Mouse (Mus musculus) midbrain, embryonic 12.5 days (tissue): Measurements from ENCODE around the gene Guk1. TPM values are rescaled to one million over a fixed set of nuclear protein-coding genes. Genes with fewer than 3 reads are reported as not detected.
A peak's percentile ranks its signal among the peaks of the same experiment; 100 is the strongest.

ENCODE experiments used
- ATAC-seq: fragments of 200-750 bp; cut with Nextera tagmentation; 2 replicates; pipeline ENCODE4 v1.8.0; 2017; ENCODE audit warnings: low read depth, moderate TSS enrichment, moderate library complexity; ENCODE audit not compliant: low FRiP score
- H3K27ac ChIP-seq: fragments of 300-500 bp; sonication (generic); replicated peaks from 2 replicates; pipeline ENCODE4 v1.5.1; 2016; ENCODE audit warnings: mild to moderate bottlenecking
- H3K27me3 ChIP-seq: fragments of 300-500 bp; sonication (generic); 2 replicates; pipeline ENCODE4 v1.6.1; 2016; ENCODE audit warnings: mild to moderate bottlenecking
- H3K36me3 ChIP-seq: fragments of 300-500 bp; sonication (generic); 2 replicates; pipeline ENCODE4 v1.6.1; 2016
- H3K4me1 ChIP-seq: fragments of 300-500 bp; sonication (generic); 2 replicates; pipeline ENCODE4 v1.6.1; 2016
- H3K4me2 ChIP-seq: fragments of 300-500 bp; sonication (generic); replicated peaks from 2 replicates; pipeline ENCODE4 v1.6.1; 2016; ENCODE audit warnings: mild to moderate bottlenecking, moderate library complexity
- H3K4me3 ChIP-seq: fragments of 300-500 bp; sonication (generic); 2 replicates; pipeline ENCODE4 v1.5.1; 2016; ENCODE audit warnings: mild to moderate bottlenecking
- H3K9ac ChIP-seq: fragments of 300-500 bp; sonication (generic); replicated peaks from 2 replicates; pipeline ENCODE4 v1.6.1; 2016; ENCODE audit warnings: mild to moderate bottlenecking, moderate library complexity
- H3K9me3 ChIP-seq: fragments of 300-500 bp; sonication (generic); 2 replicates; pipeline ENCODE4 v1.6.1; 2016; ENCODE audit warnings: mild to moderate bottlenecking
- WGBS: fragments of 180-500 bp; shearing (Covaris S2); methylation state at CpG from one replicate; pipeline ENCODE4 v1.1.7; 2016; 5-methylcytosine and 5-hydroxymethylcytosine counted together
- polyA plus RNA-seq: library from polyadenylated mRNA; unstranded; fragments of >200 nt; fragmentation: Nextera tagmentation; extraction: Ambion mirVana; gene quantifications from 2 replicates; pipeline ENCODE4 v1.2.1, GENCODE M21; 2016

The Guk1 gene
- polyA plus RNA-seq, 1 experiment from 2014 or later: 95.1 TPM

DNA sequence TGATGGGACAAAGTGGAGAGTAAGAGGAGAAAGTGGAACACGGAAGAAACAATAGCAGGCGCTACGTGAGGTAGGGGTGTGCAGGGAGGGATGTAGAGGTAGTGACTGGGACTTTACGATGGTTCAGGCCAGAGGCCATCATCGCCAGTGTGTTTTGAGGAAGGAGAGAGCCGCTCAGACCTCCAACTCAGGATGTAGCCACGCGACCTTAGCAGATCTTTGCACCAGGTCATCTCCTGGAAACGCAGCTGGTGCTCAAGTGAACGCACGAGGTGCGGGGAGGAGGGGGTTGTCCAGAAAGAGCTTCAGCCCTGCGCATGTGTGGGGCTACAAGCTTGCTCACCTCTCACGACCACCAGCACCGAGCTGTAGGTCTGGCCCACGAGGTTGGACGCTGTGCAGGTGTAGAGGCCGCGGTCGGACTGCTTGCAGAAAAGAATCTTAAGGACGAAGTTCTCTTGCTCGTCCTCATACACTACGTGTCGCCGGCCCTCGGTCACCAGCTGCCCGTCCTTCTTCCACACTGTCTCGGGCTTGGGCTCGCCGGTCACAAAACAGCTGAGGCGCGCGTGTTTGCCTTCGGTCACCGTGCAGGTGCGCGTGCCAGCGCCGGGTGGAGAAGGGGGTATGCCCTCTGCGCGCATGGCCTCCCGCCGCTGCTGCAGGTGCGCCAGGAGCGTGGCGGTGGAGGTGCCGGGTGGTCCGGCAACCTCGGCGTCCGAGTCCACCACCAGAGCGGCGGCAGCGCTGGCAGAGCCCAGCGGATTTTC is 56.8 kb downstream of the Guk1 start:
- 8% methylated on average over 55 of the region's 55 CpGs for WGBS
- Histone ChIP-seq H3K4me1 (peaks cover 2% of the 10 kb centered on the region; the same call in 1 of the 2 replicates), H3K9me3 (no peaks in the 10 kb centered on the region), H3K4me2 (peak overlapping the region; percentile 37), H3K9ac (no peak overlapping the region), H3K27me3 (peaks cover 82% of the 10 kb centered on the region), H3K27ac (no peak overlapping the region), H3K4me3 (peak overlapping the region; percentile 18), H3K36me3 (no peaks in the 10 kb centered on the region)
- ATAC-seq: no peak

DNA sequence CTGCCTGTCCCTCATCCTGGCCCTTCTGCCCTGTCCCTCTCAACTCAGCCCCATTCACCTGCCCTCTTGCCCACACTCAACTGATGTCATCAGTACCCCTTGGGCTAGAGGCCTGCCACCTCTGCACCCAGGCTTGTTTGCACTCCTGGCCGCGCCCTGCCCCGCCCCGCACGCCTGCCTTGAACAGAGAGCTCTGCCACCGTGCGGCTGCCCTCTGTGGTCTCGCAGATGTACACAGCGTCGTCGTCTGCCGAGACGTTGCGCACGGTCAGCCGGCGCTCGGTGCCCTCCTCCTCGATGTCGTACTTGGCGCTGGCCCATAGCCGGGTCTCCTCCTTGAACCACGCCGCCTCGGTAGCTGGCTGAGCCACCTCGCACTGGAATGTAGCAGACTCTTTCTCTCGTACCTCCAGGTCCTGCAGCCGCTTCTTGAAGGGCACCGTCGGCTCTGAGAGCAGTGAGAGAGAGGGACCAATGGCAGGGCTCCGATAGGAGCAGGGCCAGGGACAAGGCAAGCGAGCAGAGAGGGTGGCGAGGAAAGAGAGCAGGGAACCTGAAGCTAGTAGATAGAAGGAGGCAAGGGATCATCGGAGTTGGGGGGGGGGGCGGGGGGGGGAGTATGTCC is 57.5 kb downstream of the Guk1 start:
- Histone ChIP-seq H3K27ac (no peak overlapping the region), H3K27me3 (peaks cover 82% of the 10 kb centered on the region), H3K36me3 (no peaks in the 10 kb centered on the region), H3K4me1 (peaks cover 2% of the 10 kb centered on the region; the same call in 1 of the 2 replicates), H3K9ac (no peak overlapping the region), H3K9me3 (no peaks in the 10 kb centered on the region), H3K4me3 (peak overlapping the region; percentile 3; the same call in 1 of the 2 replicates), H3K4me2 (peak overlapping the region; percentile 29)
- WGBS: 8% methylated on average over 35 of the region's 35 CpGs
- ATAC-seq: no peak

Other genes starting within 250 kb of the Guk1 start
- 177 and 223 TPM in 2 replicates for gene Hist3h2ba, start 243.3 kb downstream of the Guk1 start, polyA plus RNA-seq
- gene Hist3h2a, start 237.5 kb downstream of the Guk1 start, polyA plus RNA-seq: 87.2 and 87.5 TPM in 2 replicates
- gene Trim17, start 237.5 kb downstream of the Guk1 start, polyA plus RNA-seq: 0.64 and 0.86 TPM in 2 replicates
- gene Trim11, start 214.1 kb downstream of the Guk1 start, polyA plus RNA-seq: 19.9 and 20.5 TPM in 2 replicates
- gene Obscn, start 55.8 kb downstream of the Guk1 start, polyA plus RNA-seq: 0.08 and 0.14 TPM in 2 replicates
- gene Iba57, start 28.5 kb downstream of the Guk1 start, polyA plus RNA-seq: 6.2 and 7.3 TPM in 2 replicates
- 0.10 TPM in 2 replicates for gene Gjc2, start 9.0 kb downstream of the Guk1 start, polyA plus RNA-seq
- 84.3 and 89.4 TPM in 2 replicates for gene Mrpl55, start 10.3 kb upstream of the Guk1 start, polyA plus RNA-seq
- gene 2310033P09Rik, start 16.1 kb upstream of the Guk1 start, polyA plus RNA-seq: 35.0 and 36.4 TPM in 2 replicates
- gene Arf1, start 36.1 kb upstream of the Guk1 start, polyA plus RNA-seq: 539 and 564 TPM in 2 replicates
- 2.0 and 3.7 TPM in 2 replicates for gene Wnt3a, start 98.5 kb upstream of the Guk1 start, polyA plus RNA-seq
- 7.3 and 8.1 TPM in 2 replicates for gene Wnt9a, start 114.7 kb upstream of the Guk1 start, polyA plus RNA-seq
- gene Prss38, start 183.4 kb upstream of the Guk1 start, polyA plus RNA-seq: 0.14 TPM in 1 of 2 replicates, not detected in the other